ENCODE assay signal across 8 mouse cellular contexts in genomic region chr5:125406322-125407016, GRCm38 (mm10). TPM values are rescaled to one million over a fixed set of nuclear protein-coding genes. Genes with fewer than 3 reads are reported as not detected.
A peak's percentile ranks its signal among the peaks of the same experiment; 100 is the strongest.
DNase-seq lines count a peak whose midpoint lies in the region; ATAC-seq and TF ChIP-seq lines count a peak whose summit lies in the region.

No protein-coding gene starts in this region.

- peak overlapping the region; percentile 59 for H3K4me3 ChIP-seq in embryonic facial prominence, embryonic 11.5 days (ENCODE audit: low read depth, low read length)
- peak overlapping the region; percentile 82 for H3K4me3 ChIP-seq in heart, embryonic 10.5 days
- H3K4me3 ChIP-seq in kidney, embryonic 14.5 days (ENCODE audit: low read length): peak overlapping the region; percentile 72
- H3K4me3 ChIP-seq in liver, embryonic 11.5 days (ENCODE audit: low read depth, low read length): peak overlapping the region; percentile 71
- peak overlapping the region; percentile 47 for H3K4me3 ChIP-seq in midbrain, postnatal 0 days (ENCODE audit: low read depth, low read length)
- H3K4me3 ChIP-seq in stomach, embryonic 16.5 days (replicated peaks; ENCODE audit: low read length): peak overlapping the region; percentile 71

- peak overlapping the region; percentile 77 for H3K4me2 ChIP-seq in embryonic facial prominence, embryonic 11.5 days (ENCODE audit: low read depth, low read length)
- peak overlapping the region; percentile 47 for H3K4me2 ChIP-seq in kidney, embryonic 14.5 days (replicated peaks; ENCODE audit: low read depth, low read length)
- peak overlapping the region; percentile 96 for H3K4me2 ChIP-seq in liver, embryonic 11.5 days
- peak overlapping the region; percentile 73 for H3K4me2 ChIP-seq in midbrain, postnatal 0 days (ENCODE audit: low read depth, low read length, poor library complexity, severe bottlenecking)
- H3K4me2 ChIP-seq in stomach, embryonic 16.5 days (ENCODE audit: low read depth, low read length): peak overlapping the region; percentile 69

- H3K27me3 ChIP-seq in embryonic facial prominence, embryonic 11.5 days (ENCODE audit: control insufficient read depth, insufficient read depth, low read length): no peaks in the 10 kb centered on the region
- no peaks in the 10 kb centered on the region for H3K27me3 ChIP-seq in heart, embryonic 10.5 days (ENCODE audit: insufficient read depth, poor library complexity, severe bottlenecking)
- no peaks in the 10 kb centered on the region for H3K27me3 ChIP-seq in kidney, embryonic 14.5 days (ENCODE audit: control insufficient read depth, insufficient read depth, low read length)
- no peaks in the 10 kb centered on the region for H3K27me3 ChIP-seq in liver, embryonic 11.5 days (replicated peaks; ENCODE audit: control insufficient read depth, insufficient read depth, low read length)
- no peaks in the 10 kb centered on the region for H3K27me3 ChIP-seq in midbrain, postnatal 0 days (ENCODE audit: insufficient read depth, low read length)
- no peaks in the 10 kb centered on the region for H3K27me3 ChIP-seq in stomach, embryonic 16.5 days (ENCODE audit: control insufficient read depth, insufficient read depth, low read length)

- no peaks in the 10 kb centered on the region for H3K9me3 ChIP-seq in embryonic facial prominence, embryonic 11.5 days (replicated peaks; ENCODE audit: control insufficient read depth, low read length)
- no peaks in the 10 kb centered on the region for H3K9me3 ChIP-seq in heart, embryonic 10.5 days
- H3K9me3 ChIP-seq in kidney, embryonic 14.5 days (ENCODE audit: control insufficient read depth, low read length): no peaks in the 10 kb centered on the region
- H3K9me3 ChIP-seq in liver, embryonic 11.5 days (ENCODE audit: control insufficient read depth, low read length): no peaks in the 10 kb centered on the region
- H3K9me3 ChIP-seq in midbrain, postnatal 0 days (ENCODE audit: low read length): no peaks in the 10 kb centered on the region
- no peaks in the 10 kb centered on the region for H3K9me3 ChIP-seq in stomach, embryonic 16.5 days (replicated peaks; ENCODE audit: control insufficient read depth, low read length)

- peak; percentile 60 to 72 for DNase-seq in urinary bladder, adult 18-20 months (ENCODE audit: low spot score in 2 of 2)
- no peak for DNase-seq in urinary bladder, postnatal 10 days (ENCODE audit: low spot score)
- DNase-seq in embryonic facial prominence, embryonic 11.5 days (ENCODE audit: low spot score): peak; percentile 57
- DNase-seq in heart, embryonic 10.5 days (ENCODE audit: low spot score): peak; percentile 91
- DNase-seq in liver, embryonic 11.5 days (ENCODE audit: low spot score): peak; percentile 76
- peak; percentile 59 for DNase-seq in midbrain, postnatal 0 days (ENCODE audit: low spot score)

- H3K9ac ChIP-seq in embryonic facial prominence, embryonic 11.5 days (replicated peaks; ENCODE audit: low read length): peak overlapping the region; percentile 57
- H3K9ac ChIP-seq in kidney, embryonic 14.5 days (ENCODE audit: low read depth, low read length): peak overlapping the region; percentile 53
- H3K9ac ChIP-seq in liver, embryonic 11.5 days (ENCODE audit: low read depth, low read length): peak overlapping the region; percentile 67
- H3K9ac ChIP-seq in midbrain, postnatal 0 days (replicated peaks; ENCODE audit: low read length, poor library complexity, severe bottlenecking): peak overlapping the region; percentile 73
- H3K9ac ChIP-seq in stomach, embryonic 16.5 days (ENCODE audit: low read length): peak overlapping the region; percentile 79

- no peak for TF ChIP-seq CTCF in midbrain, postnatal 0 days (IDR thresholded peaks at IDR 0.05)

- H3K36me3 ChIP-seq in embryonic facial prominence, embryonic 11.5 days (replicated peaks; ENCODE audit: control insufficient read depth, insufficient read depth, low read depth, low read length): no peaks in the 10 kb centered on the region
- no peaks in the 10 kb centered on the region for H3K36me3 ChIP-seq in heart, embryonic 10.5 days
- no peaks in the 10 kb centered on the region for H3K36me3 ChIP-seq in kidney, embryonic 14.5 days (ENCODE audit: control insufficient read depth, insufficient read depth, low read length)
- no peaks in the 10 kb centered on the region for H3K36me3 ChIP-seq in liver, embryonic 11.5 days (ENCODE audit: control insufficient read depth, insufficient read depth, low read length)
- no peaks in the 10 kb centered on the region for H3K36me3 ChIP-seq in midbrain, postnatal 0 days (ENCODE audit: insufficient read depth, low read length)
- H3K36me3 ChIP-seq in stomach, embryonic 16.5 days (ENCODE audit: control insufficient read depth, insufficient read depth, low read length): no peaks in the 10 kb centered on the region

- no peak; the same call in 1 of the 2 replicates for ATAC-seq in embryonic facial prominence, embryonic 11.5 days (replicated peaks; ENCODE audit: insufficient number of reproducible peaks, low FRiP score, low TSS enrichment, low read depth)
- peak; percentile 4; the same call in 1 of the 2 replicates for ATAC-seq in kidney, embryonic 14.5 days (ENCODE audit: low FRiP score, low TSS enrichment)
- ATAC-seq in liver, embryonic 11.5 days (replicated peaks; ENCODE audit: low FRiP score): peak; percentile 21; the same call in 1 of the 2 replicates
- ATAC-seq in midbrain, postnatal 0 days (ENCODE audit: low FRiP score): no peak
- ATAC-seq in stomach, embryonic 16.5 days (ENCODE audit: insufficient read depth, low FRiP score): peak; percentile 49

- no peaks in the 10 kb centered on the region for H3K4me1 ChIP-seq in embryonic facial prominence, embryonic 11.5 days (ENCODE audit: control insufficient read depth, insufficient read depth, low read length)
- H3K4me1 ChIP-seq in heart, embryonic 10.5 days: peaks cover 22% of the 10 kb centered on the region
- H3K4me1 ChIP-seq in kidney, embryonic 14.5 days (ENCODE audit: control insufficient read depth, insufficient read depth, low read length): peaks cover 13% of the 10 kb centered on the region
- peaks cover 25% of the 10 kb centered on the region for H3K4me1 ChIP-seq in liver, embryonic 11.5 days (replicated peaks; ENCODE audit: control insufficient read depth, insufficient read depth, low read length)
- peaks cover 8% of the 10 kb centered on the region; the same call in 1 of the 2 replicates for H3K4me1 ChIP-seq in midbrain, postnatal 0 days (ENCODE audit: insufficient read depth, low read length)
- peaks cover 18% of the 10 kb centered on the region for H3K4me1 ChIP-seq in stomach, embryonic 16.5 days (ENCODE audit: control insufficient read depth, insufficient read depth, low read length)

- 0 out of 2 replicates have a peak overlapping the region, but pooled peaks have one; percentile 2 for H3K27ac ChIP-seq in embryonic facial prominence, embryonic 11.5 days (replicated peaks; ENCODE audit: low read depth, low read length)
- peak overlapping the region; percentile 92 for H3K27ac ChIP-seq in heart, embryonic 10.5 days
- peak overlapping the region; percentile 84 for H3K27ac ChIP-seq in kidney, embryonic 14.5 days (ENCODE audit: low read depth, low read length)
- H3K27ac ChIP-seq in liver, embryonic 11.5 days (ENCODE audit: low read depth, low read length): peak overlapping the region; percentile 17
- peak overlapping the region; percentile 98 for H3K27ac ChIP-seq in midbrain, postnatal 0 days (ENCODE audit: low read depth, low read length)
- peak overlapping the region; percentile 90 for H3K27ac ChIP-seq in stomach, embryonic 16.5 days (ENCODE audit: low read length)

- WGBS in embryonic facial prominence, embryonic 11.5 days: 1% methylated on average over 20 of the region's 20 CpGs
- WGBS in heart, embryonic 10.5 days: 4% methylated on average over 20 of the region's 20 CpGs
- 2% methylated on average over 20 of the region's 20 CpGs for WGBS in kidney, embryonic 14.5 days
- WGBS in liver, embryonic 11.5 days: 3% methylated on average over 20 of the region's 20 CpGs
- 1% methylated on average over 20 of the region's 20 CpGs for WGBS in midbrain, postnatal 0 days
- WGBS in stomach, embryonic 16.5 days: 2% methylated on average over 20 of the region's 20 CpGs

RNA-seq across cellular contexts. Expression of gene Ubc, which starts 16.5 kb away (rescaled TPM):
- 1,016 and 1,055 TPM in 2 replicates for polyA plus RNA-seq in embryonic facial prominence, embryonic 11.5 days (2014; fragmentation: Nextera tagmentation; extraction: Ambion mirVana)
- polyA plus RNA-seq in heart, embryonic 10.5 days (2016; fragmentation: Nextera tagmentation; extraction: Ambion mirVana): 921 and 966 TPM in 2 replicates
- polyA plus RNA-seq in kidney, embryonic 14.5 days (2014; fragmentation: Nextera tagmentation; extraction: Ambion mirVana): 715 and 1,051 TPM in 2 replicates
- 772 and 827 TPM in 2 replicates for polyA plus RNA-seq in liver, embryonic 11.5 days (2014; fragmentation: Nextera tagmentation; extraction: Ambion mirVana)
- total RNA-seq in midbrain, postnatal 0 days (2014; rRNA removed): 915 and 958 TPM in 2 replicates
- 1,268 and 1,306 TPM in 2 replicates for polyA plus RNA-seq in midbrain, postnatal 0 days (2015; fragmentation: Nextera tagmentation; extraction: Ambion mirVana)
- polyA plus RNA-seq in stomach, embryonic 16.5 days (2015; fragmentation: Nextera tagmentation; extraction: Ambion mirVana): 1,047 and 1,111 TPM in 2 replicates

RNA-seq across cellular contexts. Expression of gene Gm10382, which starts 17.3 kb away (rescaled TPM):
- not detected in 2 replicates for polyA plus RNA-seq in embryonic facial prominence, embryonic 11.5 days (2014; fragmentation: Nextera tagmentation; extraction: Ambion mirVana)
- polyA plus RNA-seq in heart, embryonic 10.5 days (2016; fragmentation: Nextera tagmentation; extraction: Ambion mirVana): 0.34 and 0.67 TPM in 2 replicates
- 0.16 and 0.41 TPM in 2 replicates for polyA plus RNA-seq in kidney, embryonic 14.5 days (2014; fragmentation: Nextera tagmentation; extraction: Ambion mirVana)
- polyA plus RNA-seq in liver, embryonic 11.5 days (2014; fragmentation: Nextera tagmentation; extraction: Ambion mirVana): 0.18 and 0.34 TPM in 2 replicates
- not detected in 2 replicates for total RNA-seq in midbrain, postnatal 0 days (2014; rRNA removed)
- 0.67 and 0.83 TPM in 2 replicates for polyA plus RNA-seq in midbrain, postnatal 0 days (2015; fragmentation: Nextera tagmentation; extraction: Ambion mirVana)
- 0.32 and 0.37 TPM in 2 replicates for polyA plus RNA-seq in stomach, embryonic 16.5 days (2015; fragmentation: Nextera tagmentation; extraction: Ambion mirVana)

RNA-seq across cellular contexts. Expression of gene Dhx37, which starts 27.5 kb away (rescaled TPM):
- 7.2 and 9.0 TPM in 2 replicates for polyA plus RNA-seq in embryonic facial prominence, embryonic 11.5 days (2014; fragmentation: Nextera tagmentation; extraction: Ambion mirVana)
- polyA plus RNA-seq in heart, embryonic 10.5 days (2016; fragmentation: Nextera tagmentation; extraction: Ambion mirVana): 15.9 and 18.7 TPM in 2 replicates
- 7.7 and 14.4 TPM in 2 replicates for polyA plus RNA-seq in kidney, embryonic 14.5 days (2014; fragmentation: Nextera tagmentation; extraction: Ambion mirVana)
- 18.5 and 19.4 TPM in 2 replicates for polyA plus RNA-seq in liver, embryonic 11.5 days (2014; fragmentation: Nextera tagmentation; extraction: Ambion mirVana)
- total RNA-seq in midbrain, postnatal 0 days (2014; rRNA removed): 17.8 and 32.9 TPM in 2 replicates
- polyA plus RNA-seq in midbrain, postnatal 0 days (2015; fragmentation: Nextera tagmentation; extraction: Ambion mirVana): 10.9 TPM in 2 replicates
- polyA plus RNA-seq in stomach, embryonic 16.5 days (2015; fragmentation: Nextera tagmentation; extraction: Ambion mirVana): 8.4 and 10.8 TPM in 2 replicates

RNA-seq across cellular contexts. Expression of gene Bri3bp, which starts 34.9 kb away (rescaled TPM):
- polyA plus RNA-seq in embryonic facial prominence, embryonic 11.5 days (2014; fragmentation: Nextera tagmentation; extraction: Ambion mirVana): 26.3 and 29.2 TPM in 2 replicates
- 45.6 and 52.9 TPM in 2 replicates for polyA plus RNA-seq in heart, embryonic 10.5 days (2016; fragmentation: Nextera tagmentation; extraction: Ambion mirVana)
- 29.6 and 39.8 TPM in 2 replicates for polyA plus RNA-seq in kidney, embryonic 14.5 days (2014; fragmentation: Nextera tagmentation; extraction: Ambion mirVana)
- 63.6 and 67.9 TPM in 2 replicates for polyA plus RNA-seq in liver, embryonic 11.5 days (2014; fragmentation: Nextera tagmentation; extraction: Ambion mirVana)
- total RNA-seq in midbrain, postnatal 0 days (2014; rRNA removed): 89.5 and 96.0 TPM in 2 replicates
- 42.3 and 43.9 TPM in 2 replicates for polyA plus RNA-seq in midbrain, postnatal 0 days (2015; fragmentation: Nextera tagmentation; extraction: Ambion mirVana)
- 27.7 and 31.8 TPM in 2 replicates for polyA plus RNA-seq in stomach, embryonic 16.5 days (2015; fragmentation: Nextera tagmentation; extraction: Ambion mirVana)

Comparison
In these comparisons a context has a peak if more than half of its experiments do, and no peak if none do; other contexts are left out.
1. ATAC-seq: peak in kidney, embryonic 14.5 days (single experiment), liver, embryonic 11.5 days (single experiment) and stomach, embryonic 16.5 days (single experiment); none in embryonic facial prominence, embryonic 11.5 days (single experiment) and midbrain, postnatal 0 days (single experiment).
2. H3K27ac ChIP-seq: peak in every context shown above with its lines; median percentile 98 in midbrain, postnatal 0 days; 92 in heart, embryonic 10.5 days; 90 in stomach, embryonic 16.5 days; 84 in kidney, embryonic 14.5 days; 17 in liver, embryonic 11.5 days; 2 in embryonic facial prominence, embryonic 11.5 days.
3. Peak in every context shown above with its lines, with median percentiles within 50 percentile points of each other: H3K4me2 ChIP-seq, H3K4me3 ChIP-seq and H3K9ac ChIP-seq.